Comparison of ENCODE assay signal across 8 mouse cellular contexts in the genomic region with DNA sequence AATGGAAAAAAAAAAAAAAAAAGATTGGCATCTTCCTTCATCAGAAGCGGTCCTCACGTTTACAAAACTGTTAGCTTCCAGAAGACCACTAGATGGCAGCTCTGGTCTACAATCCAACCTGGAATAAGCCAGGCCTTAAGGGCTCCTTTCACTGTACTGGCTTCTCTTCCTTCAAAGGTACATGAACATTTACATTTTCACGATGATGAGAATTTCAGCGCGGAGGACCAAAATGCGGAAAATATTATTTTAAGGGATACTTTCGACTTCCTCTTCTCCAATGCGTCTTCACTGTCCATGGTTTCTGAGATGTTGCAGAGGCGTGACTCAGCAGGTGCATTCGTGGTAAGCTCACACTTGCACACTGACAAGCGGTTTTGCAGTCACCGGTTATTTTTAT.
DNase-seq lines count a peak whose midpoint lies in the region; ATAC-seq lines count a peak whose summit lies in the region.

No protein-coding gene starts in this region.

- ATAC-seq in hindbrain, embryonic 11.5 days (ENCODE audit: low FRiP score) = peak; percentile 71; the same call in 1 of the 2 replicates
- ATAC-seq in midbrain, embryonic 11.5 days (ENCODE audit: low FRiP score) = peak; percentile 62; the same call in 1 of the 2 replicates

- no peaks in the 10 kb centered on the region for H3K4me1 ChIP-seq in hindbrain, embryonic 11.5 days (replicated peaks; ENCODE audit: control insufficient read depth, insufficient read depth, low read length)
- no peaks in the 10 kb centered on the region for H3K4me1 ChIP-seq in midbrain, embryonic 11.5 days (ENCODE audit: control insufficient read depth, insufficient read depth, low read length)

- H3K27ac ChIP-seq in hindbrain, embryonic 11.5 days (ENCODE audit: low read depth, low read length) = no peak overlapping the region
- no peak overlapping the region for H3K27ac ChIP-seq in midbrain, embryonic 11.5 days (ENCODE audit: low read depth, low read length)

- H3K4me2 ChIP-seq in hindbrain, embryonic 11.5 days (replicated peaks; ENCODE audit: low read depth, low read length) = no peak overlapping the region
- no peak overlapping the region for H3K4me2 ChIP-seq in midbrain, embryonic 11.5 days

- no peaks in the 10 kb centered on the region for H3K27me3 ChIP-seq in hindbrain, embryonic 11.5 days (ENCODE audit: control insufficient read depth, insufficient read depth, low read length)
- no peaks in the 10 kb centered on the region for H3K27me3 ChIP-seq in midbrain, embryonic 11.5 days (ENCODE audit: control insufficient read depth, insufficient read depth, low read length)

- WGBS in hindbrain, embryonic 11.5 days = 40% methylated on average over 12 of the region's 12 CpGs
- WGBS in midbrain, embryonic 11.5 days = 41% methylated on average over 12 of the region's 12 CpGs

- H3K4me3 ChIP-seq in hindbrain, embryonic 11.5 days (ENCODE audit: low read depth, low read length) = no peak overlapping the region
- H3K4me3 ChIP-seq in midbrain, embryonic 11.5 days (ENCODE audit: low read depth, low read length) = no peak overlapping the region

- H3K36me3 ChIP-seq in hindbrain, embryonic 11.5 days (ENCODE audit: control insufficient read depth, insufficient read depth, low read length) = no peaks in the 10 kb centered on the region
- H3K36me3 ChIP-seq in midbrain, embryonic 11.5 days (ENCODE audit: control insufficient read depth, insufficient read depth, low read length) = no peaks in the 10 kb centered on the region

- H3K9ac ChIP-seq in hindbrain, embryonic 11.5 days (ENCODE audit: low read depth, low read length) = no peak overlapping the region
- H3K9ac ChIP-seq in midbrain, embryonic 11.5 days (ENCODE audit: low read length) = no peak overlapping the region

- DNase-seq in adrenal gland, postnatal 10 days = peak; percentile 38
- DNase-seq in adrenal gland, adult 8-10 months = no peak
- peak; percentile 79 for DNase-seq in R1 (ENCODE audit: low read depth, low spot score)
- DNase-seq in embryo, embryonic 11 days = peak; percentile 81
- peak; percentile 75 for DNase-seq in hindbrain, embryonic 11.5 days (ENCODE audit: low spot score)
- DNase-seq in layer of hippocampus, postnatal 14 days (ENCODE audit: low spot score in 2 of 2) = peak; percentile 57 to 82
- peak; percentile 91 for DNase-seq in midbrain, embryonic 11.5 days (ENCODE audit: low spot score, missing footprints)
- DNase-seq in skeletal muscle tissue, adult 2 months (ENCODE audit: low read depth, low spot score) = peak; percentile 24

- no peaks in the 10 kb centered on the region for H3K9me3 ChIP-seq in hindbrain, embryonic 11.5 days (ENCODE audit: control insufficient read depth, low read length)
- H3K9me3 ChIP-seq in midbrain, embryonic 11.5 days (ENCODE audit: control insufficient read depth, low read length) = no peaks in the 10 kb centered on the region
